Mouse (Mus musculus): ENCODE data around the gene Ppp2r1b.

Gene Ppp2r1b

GRCm38 (mm10) chr9:50836097-50836496 is 9.0 kb upstream of the Ppp2r1b start:
- no peak for DNase-seq (ENCODE audit: low spot score in 2 of 2)

GRCm38 (mm10) chr9:50841079-50841789 is 3.9 kb upstream of the Ppp2r1b start:
- no peak for DNase-seq (ENCODE audit: low spot score in 2 of 2)

- DNase-seq (ENCODE audit: low spot score in 2 of 2): no peak
These were observed 446 bp downstream of the Ppp2r1b start for GRCm38 (mm10) chr9:50845547-50845946.

- no peak for DNase-seq (ENCODE audit: low spot score in 2 of 2)
These were observed 2.0 kb downstream of the Ppp2r1b start for GRCm38 (mm10) chr9:50847133-50847532.

GRCm38 (mm10) chr9:50847606-50848368 is 2.7 kb downstream of the Ppp2r1b start:
- DNase-seq (ENCODE audit: low spot score in 2 of 2): no peak

GRCm38 (mm10) chr9:50848821-50849220 is 3.7 kb downstream of the Ppp2r1b start:
- no peak for DNase-seq (ENCODE audit: low spot score in 2 of 2)

GRCm38 (mm10) chr9:50849249-50849648 is 4.1 kb downstream of the Ppp2r1b start:
- DNase-seq (ENCODE audit: low spot score in 2 of 2): peak; percentile 80 to 91

GRCm38 (mm10) chr9:50849755-50850154 is 4.7 kb downstream of the Ppp2r1b start:
- DNase-seq (ENCODE audit: low spot score in 2 of 2): no peak

GRCm38 (mm10) chr9:50850271-50850670 is 5.2 kb downstream of the Ppp2r1b start:
- no peak for DNase-seq (ENCODE audit: low spot score in 2 of 2)

GRCm38 (mm10) chr9:50850713-50851112 is 5.6 kb downstream of the Ppp2r1b start:
- no peak for DNase-seq (ENCODE audit: low spot score in 2 of 2)

- no peak for DNase-seq (ENCODE audit: low spot score in 2 of 2)
These were observed 7.7 kb downstream of the Ppp2r1b start for GRCm38 (mm10) chr9:50852634-50853349.

GRCm38 (mm10) chr9:50854376-50854775 is 9.3 kb downstream of the Ppp2r1b start:
- no peak for DNase-seq (ENCODE audit: low spot score in 2 of 2)

GRCm38 (mm10) chr9:50855133-50855766 is 10.1 kb downstream of the Ppp2r1b start:
- DNase-seq (ENCODE audit: low spot score in 2 of 2): no peak

GRCm38 (mm10) chr9:50855780-50856179 is 10.7 kb downstream of the Ppp2r1b start:
- no peak for DNase-seq (ENCODE audit: low spot score in 2 of 2)

- peak; percentile 90 to 94 for DNase-seq (ENCODE audit: low spot score in 2 of 2)
These were observed 11.4 kb downstream of the Ppp2r1b start for GRCm38 (mm10) chr9:50856341-50857081.

GRCm38 (mm10) chr9:50857082-50857641 is 12.1 kb downstream of the Ppp2r1b start:
- DNase-seq (ENCODE audit: low spot score in 2 of 2): no peak

GRCm38 (mm10) chr9:50858681-50859080 is 13.6 kb downstream of the Ppp2r1b start:
- no peak for DNase-seq (ENCODE audit: low spot score in 2 of 2)

GRCm38 (mm10) chr9:50861119-50861839 is 16.2 kb downstream of the Ppp2r1b start:
- DNase-seq (ENCODE audit: low spot score in 2 of 2): no peak

- no peak for DNase-seq (ENCODE audit: low spot score in 2 of 2)
These were observed 18.7 kb downstream of the Ppp2r1b start for GRCm38 (mm10) chr9:50863824-50864223.

- DNase-seq (ENCODE audit: low spot score in 2 of 2): no peak
These were observed 19.8 kb downstream of the Ppp2r1b start for GRCm38 (mm10) chr9:50864877-50865276.
